Mouse (Mus musculus) spleen, postnatal 10 days (tissue): ENCODE results near the gene Tsga10ip.

Source experiments
- DNase-seq, 2 experiments: peaks; one replicate each; pipeline ENCODE4 v3.0.0; 2021 to 2022; ENCODE audit warnings: low spot score in 2 of 2

The Tsga10ip gene

DNA sequence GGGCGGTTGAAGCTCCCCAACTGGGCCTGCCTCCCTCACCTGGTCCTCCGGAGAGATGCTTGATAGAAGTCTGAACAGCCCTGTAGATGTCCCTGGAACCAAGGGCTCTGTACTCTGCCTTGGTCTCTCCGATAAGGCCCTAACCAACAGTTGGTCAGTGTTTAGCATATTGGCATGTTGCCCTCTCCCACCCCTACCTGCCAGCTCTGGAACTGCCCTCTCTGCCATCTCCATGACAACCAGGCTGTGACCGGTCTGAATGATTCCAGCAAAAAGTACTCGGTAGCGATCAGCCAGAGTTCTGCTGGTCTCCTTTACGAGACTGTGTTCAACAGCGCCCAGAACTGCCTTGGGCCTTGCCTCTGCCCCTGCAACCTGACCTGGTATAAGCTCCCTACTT lies at the start of gene Tsga10ip:
Gene Tsga10ip, minus strand, starts transcription at position 234 of the 400 bp plus-strand sequence.
- no peak for DNase-seq

DNA sequence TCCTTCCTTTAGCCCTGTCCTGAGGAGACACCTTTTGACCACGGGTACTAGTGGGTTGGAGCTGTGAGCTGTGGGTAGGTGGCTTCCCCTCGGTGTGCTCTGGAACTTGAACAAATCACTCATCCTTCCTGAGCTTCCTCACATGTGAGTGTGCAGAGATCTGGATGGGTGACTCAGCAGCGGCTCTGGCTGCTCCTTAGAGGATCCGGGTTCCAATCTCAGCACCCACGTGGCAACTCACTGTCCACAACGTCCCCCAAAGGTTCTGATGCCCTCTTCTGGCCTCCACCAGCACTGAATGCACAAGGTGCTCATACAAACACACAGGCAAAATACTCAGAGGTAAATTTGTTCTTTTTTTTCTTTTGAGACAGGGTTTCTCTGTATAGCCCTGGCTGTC lies 49.4 kb upstream of the Tsga10ip start:
- no peak for DNase-seq

DNA sequence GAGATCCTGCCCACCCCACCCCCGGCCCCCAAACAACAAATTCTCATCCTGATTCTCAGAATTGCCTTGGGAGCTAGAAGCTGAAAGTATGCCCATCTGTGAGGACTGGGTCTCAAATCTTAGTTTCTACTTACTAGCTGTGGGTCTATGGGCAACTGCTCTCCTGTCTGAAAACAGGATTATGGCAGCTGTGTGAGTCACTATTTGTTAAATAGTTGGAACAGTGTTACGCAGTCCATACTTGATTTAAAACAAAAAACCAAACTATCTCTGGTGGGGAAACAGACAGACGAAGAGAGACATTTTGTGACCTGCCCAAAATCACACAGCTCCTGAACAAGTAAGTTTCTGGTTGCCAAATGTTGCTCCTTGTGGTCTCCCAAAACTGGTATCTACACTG lies 47.3 kb upstream of the Tsga10ip start:
- no peak for DNase-seq

- DNase-seq = peak in 1 of 2 experiments; percentile 56
Observed at GRCm38 (mm10) chr19:5448354-5449150, 46.2 kb upstream of the Tsga10ip start.

DNA sequence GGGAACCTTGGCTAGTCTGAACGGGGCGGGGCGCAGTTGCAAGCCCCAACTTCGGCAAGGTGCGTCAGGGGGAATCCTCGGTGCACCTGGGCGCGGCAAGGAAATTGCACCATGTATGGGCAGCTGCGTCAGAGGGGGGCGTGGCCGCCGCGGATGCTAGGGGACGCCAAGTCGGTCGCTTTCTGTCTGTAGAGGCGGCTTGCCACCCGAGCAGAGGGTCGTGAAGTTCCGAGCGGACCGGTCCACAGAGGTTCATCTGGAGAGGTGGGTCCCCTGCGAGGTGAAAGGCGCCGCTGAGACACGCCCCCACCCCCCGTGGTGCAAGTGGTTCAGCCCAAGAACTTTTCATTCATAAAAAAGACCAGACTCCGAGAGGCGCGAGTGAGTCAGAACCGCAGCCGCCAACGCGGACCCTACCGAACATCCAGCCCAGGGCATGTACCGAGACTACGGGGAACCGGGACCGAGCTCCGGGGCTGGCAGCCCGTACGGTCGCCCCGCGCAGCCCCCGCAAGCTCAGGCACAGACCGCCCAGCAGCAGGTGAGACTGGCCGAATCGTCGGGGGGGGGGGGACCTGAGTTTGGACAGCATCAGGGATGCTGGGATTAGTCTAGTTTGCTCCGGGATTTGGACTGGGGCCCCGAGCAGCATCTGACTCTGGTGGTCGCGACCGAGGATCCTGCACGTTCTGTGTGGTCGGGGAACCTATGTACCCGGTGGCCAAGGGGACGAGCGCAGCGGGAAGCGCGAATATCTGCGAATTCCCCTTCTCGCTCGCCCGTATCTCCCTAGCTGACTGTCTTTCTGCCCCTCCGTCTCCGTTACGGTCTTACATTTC lies 45.4 kb upstream of the Tsga10ip start, which contains the start of gene Fosl1:
Gene Fosl1, plus strand, starts transcription at position 33 of the 839 bp plus-strand sequence.
- DNase-seq = peak; percentile 60 to 84

DNA sequence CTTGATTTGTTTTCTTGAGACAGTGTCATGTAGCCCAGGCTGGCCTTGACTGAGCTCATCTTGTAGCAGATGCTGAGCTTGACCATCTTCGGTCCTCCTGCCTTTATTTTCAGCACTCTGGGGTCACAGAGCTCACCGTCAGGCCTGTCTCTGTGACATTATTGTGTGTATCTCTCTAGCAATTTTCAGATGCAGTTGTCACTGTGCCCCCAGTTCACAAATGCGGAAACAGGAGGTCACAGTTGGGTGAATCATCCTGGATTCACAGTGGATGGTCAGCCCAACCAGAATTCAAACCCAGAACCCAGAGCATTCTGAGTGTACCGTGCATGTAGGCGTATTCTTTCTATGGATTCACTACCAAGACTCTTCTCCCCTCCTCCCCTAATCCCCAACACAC lies 43.4 kb upstream of the Tsga10ip start:
- no peak for DNase-seq

GRCm38 (mm10) chr19:5444954-5445353 lies 42.6 kb upstream of the Tsga10ip start:
- DNase-seq = no peak

DNA sequence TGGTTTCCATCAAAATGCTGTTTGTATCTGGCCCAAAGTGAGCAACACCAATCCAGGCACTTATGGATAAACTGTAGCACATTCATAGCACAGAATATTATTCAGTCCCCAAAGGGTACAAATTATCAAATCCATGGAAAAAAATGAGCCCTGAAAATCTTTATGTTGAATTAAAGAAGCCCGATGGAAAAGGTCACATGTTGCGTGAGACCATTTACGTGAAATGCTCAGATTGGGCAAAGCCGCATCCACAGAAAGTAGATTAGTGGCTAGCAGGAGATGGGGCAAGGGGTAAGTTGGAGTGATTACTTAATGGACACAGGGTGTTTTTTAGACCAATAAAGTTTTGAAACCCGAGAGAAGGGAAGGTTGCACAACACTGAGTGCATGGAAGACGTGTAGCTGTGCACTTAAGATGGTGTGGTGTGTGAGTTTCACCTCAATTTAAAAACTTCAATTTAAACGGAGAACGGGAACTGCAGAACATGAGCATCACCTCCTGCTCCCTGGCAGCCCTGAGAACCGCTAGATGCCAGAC lies 42.1 kb upstream of the Tsga10ip start:
- DNase-seq = no peak

GRCm38 (mm10) chr19:5433951-5434350 lies 31.6 kb upstream of the Tsga10ip start:
- DNase-seq = no peak

- DNase-seq = peak in 1 of 2 experiments; percentile 54
Observed at GRCm38 (mm10) chr19:5432992-5433852, 30.9 kb upstream of the Tsga10ip start.

- DNase-seq = no peak
Observed at GRCm38 (mm10) chr19:5431911-5432464, 29.7 kb upstream of the Tsga10ip start.

DNA sequence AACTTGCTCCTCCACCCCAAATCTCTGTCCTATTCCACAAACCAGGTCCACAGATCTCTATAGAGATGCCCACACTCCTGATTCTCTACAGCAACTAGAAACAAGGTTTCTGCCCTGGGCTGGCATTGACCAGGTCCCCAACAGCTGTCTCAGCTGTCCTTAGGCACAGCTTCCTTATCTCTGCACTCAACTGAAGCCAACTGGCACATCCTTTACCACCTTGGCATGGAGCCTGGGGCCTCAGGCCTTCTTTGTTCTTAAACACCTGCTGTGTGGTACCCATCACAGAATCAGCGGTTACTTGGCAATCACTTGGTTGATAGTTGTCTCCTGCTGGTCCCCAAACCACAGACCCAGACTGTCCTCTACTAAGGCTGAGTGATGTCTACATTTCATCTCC lies 28.1 kb upstream of the Tsga10ip start:
- no peak for DNase-seq

DNA sequence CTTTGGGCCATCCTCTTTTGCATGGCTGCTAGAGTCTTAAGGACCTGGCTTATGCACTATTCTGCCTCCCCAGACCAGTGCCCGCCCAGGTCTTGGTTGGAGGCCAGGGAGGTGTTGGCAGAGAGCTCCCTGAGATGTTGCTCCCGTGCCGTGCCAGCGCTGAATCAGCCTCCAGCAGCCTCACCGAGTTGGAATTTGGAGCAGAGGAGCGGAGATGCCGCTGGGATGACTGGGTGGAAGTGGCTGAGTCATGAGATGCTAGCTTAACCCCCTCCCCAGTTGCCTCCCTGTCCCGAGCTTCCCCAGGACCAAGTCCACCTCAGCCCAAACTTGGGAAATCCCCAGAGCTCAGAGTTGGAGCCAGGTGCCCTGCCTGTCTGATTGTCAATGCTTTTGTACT lies 27.5 kb upstream of the Tsga10ip start:
- DNase-seq = no peak

GRCm38 (mm10) chr19:5429219-5429618 lies 26.9 kb upstream of the Tsga10ip start:
- DNase-seq = no peak

DNA sequence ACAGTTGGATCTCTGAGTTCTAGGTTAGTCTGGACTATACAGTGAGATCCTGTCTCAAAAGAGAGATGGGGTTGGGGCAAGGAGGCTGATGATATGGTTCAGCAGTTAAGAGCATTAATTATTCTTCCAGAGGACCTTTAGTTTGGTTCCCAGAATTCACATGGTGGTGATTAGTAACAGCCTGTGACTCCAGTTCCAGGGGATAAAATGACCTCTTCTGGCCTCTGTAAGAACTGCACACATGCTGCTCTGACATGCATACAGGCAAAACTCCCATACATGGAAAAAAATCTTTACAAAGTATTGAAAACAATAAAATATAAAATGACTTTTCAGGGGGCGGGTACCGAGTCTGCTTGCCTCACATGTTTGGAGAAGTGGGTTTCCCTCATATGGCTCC lies 25.8 kb upstream of the Tsga10ip start:
- DNase-seq = peak in 1 of 2 experiments; percentile 46

- no peak for DNase-seq
Observed at GRCm38 (mm10) chr19:5426640-5427290, 24.4 kb upstream of the Tsga10ip start.

GRCm38 (mm10) chr19:5425906-5426565 lies 23.7 kb upstream of the Tsga10ip start:
- DNase-seq = no peak

DNA sequence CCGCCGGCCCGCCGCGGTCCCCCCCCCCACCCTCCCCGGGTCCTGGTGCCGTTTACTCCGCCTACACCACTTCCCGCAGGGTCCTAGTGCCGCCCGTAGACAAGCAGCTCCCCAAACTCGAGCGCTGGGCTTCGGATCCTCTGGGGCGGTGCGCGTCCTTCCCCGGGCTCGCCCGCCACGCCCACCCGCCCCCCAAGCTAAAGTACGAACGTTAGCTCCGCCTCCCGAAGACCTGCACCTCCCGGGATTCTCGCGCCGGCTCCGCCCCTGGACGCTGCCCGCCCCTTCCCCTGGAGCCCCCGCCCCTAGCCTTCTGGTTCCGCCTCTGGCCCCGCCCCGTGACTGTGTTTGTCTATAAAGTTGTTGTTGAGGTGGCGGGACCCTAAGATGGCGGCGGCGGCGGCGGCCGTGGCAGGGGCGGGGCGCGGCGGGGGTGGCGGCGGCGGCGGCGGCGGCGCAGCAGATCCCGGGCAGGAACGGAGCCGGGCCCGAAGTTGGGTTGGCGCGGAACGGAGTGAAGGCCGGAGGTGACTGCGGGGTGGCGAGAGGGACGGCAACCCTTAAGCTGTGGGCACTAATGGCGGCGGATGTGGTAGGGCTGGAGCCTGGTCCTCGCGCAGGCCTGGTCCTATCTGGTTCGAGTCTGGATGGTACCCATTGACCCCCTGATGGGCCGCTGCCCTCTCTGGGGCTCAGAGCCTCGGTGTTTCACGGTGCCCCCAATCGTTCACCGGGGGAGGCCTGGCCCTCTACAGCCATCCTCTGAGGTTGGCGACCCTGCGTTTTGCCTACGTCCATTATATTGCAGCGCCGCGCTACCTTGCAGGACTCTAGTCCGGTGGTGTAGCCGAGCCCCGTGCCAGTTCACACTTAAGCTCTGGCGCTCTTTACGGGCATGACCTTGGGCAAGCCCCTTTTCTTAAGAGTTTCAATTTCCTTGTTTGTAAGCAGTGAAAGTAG lies 22.7 kb upstream of the Tsga10ip start, which contains the start of the genes Drap1 and AI837181:
Gene Drap1, minus strand, starts transcription at position 198 of the 960 bp plus-strand sequence.
Gene AI837181, plus strand, starts transcription at position 363 of the 960 bp plus-strand sequence.
- peak; percentile 94 to 98 for DNase-seq
